Mouse (Mus musculus): ENCODE results near the gene Crtc3. TPM values are rescaled to one million over a fixed set of nuclear protein-coding genes. Genes with fewer than 3 reads are reported as not detected.
A peak's percentile ranks its signal among the peaks of the same experiment; 100 is the strongest.

The Crtc3 gene
- polyA plus RNA-seq, 1 experiment from 2014 or later = 14.2 TPM

DNA sequence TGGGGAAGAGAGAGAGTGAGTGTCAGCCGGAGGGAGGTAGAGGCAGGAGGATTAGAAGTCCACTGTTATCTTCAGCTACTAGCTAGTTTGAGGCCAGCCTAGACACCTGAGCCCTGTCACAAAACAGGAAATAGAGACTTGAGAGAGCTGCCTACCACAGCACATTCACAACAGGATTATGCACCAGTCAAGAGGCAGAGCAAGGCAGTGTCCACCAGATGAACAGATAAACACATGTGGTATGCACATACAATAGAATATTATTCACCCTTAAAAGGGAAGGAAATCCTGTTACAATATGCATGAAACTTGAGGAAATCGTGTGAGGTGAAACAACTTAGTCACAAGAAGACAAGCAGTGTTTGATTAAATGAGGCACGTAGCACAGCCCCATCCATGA, 16.4 kb downstream of the Crtc3 start:
- WGBS (ENCODE audit: insufficient replicate concordance) = 69% methylated on average over 3 of the region's 3 CpGs
- no peaks in the 10 kb centered on the region for H3K27me3 ChIP-seq (ENCODE audit: control insufficient read depth, insufficient read depth, low read length)
- no peak for ATAC-seq (replicated peaks; ENCODE audit: insufficient number of reproducible peaks, low FRiP score, low TSS enrichment)
- no peaks in the 10 kb centered on the region for H3K9me3 ChIP-seq (replicated peaks; ENCODE audit: control insufficient read depth, low read length)
- no peak overlapping the region for H3K4me2 ChIP-seq
- H3K27ac ChIP-seq (ENCODE audit: low read depth, low read length) = no peak overlapping the region
- H3K4me1 ChIP-seq (ENCODE audit: control insufficient read depth, insufficient read depth, low read length) = peaks cover 7% of the 10 kb centered on the region
- no peak overlapping the region for H3K4me3 ChIP-seq (ENCODE audit: low read depth, low read length)
- no peaks in the 10 kb centered on the region for H3K36me3 ChIP-seq (ENCODE audit: control insufficient read depth, insufficient read depth, low read length)
- no peak overlapping the region for H3K9ac ChIP-seq (ENCODE audit: low read depth, low read length)

GRCm38 (mm10) chr7:80670889-80671288, 17.8 kb downstream of the Crtc3 start:
- 89% methylated on average over 6 of the region's 6 CpGs for WGBS (ENCODE audit: insufficient replicate concordance)
- no peak for ATAC-seq (replicated peaks; ENCODE audit: insufficient number of reproducible peaks, low FRiP score, low TSS enrichment)
- no peak overlapping the region for H3K27ac ChIP-seq (ENCODE audit: low read depth, low read length)
- no peaks in the 10 kb centered on the region for H3K9me3 ChIP-seq (replicated peaks; ENCODE audit: control insufficient read depth, low read length)
- no peaks in the 10 kb centered on the region for H3K27me3 ChIP-seq (ENCODE audit: control insufficient read depth, insufficient read depth, low read length)
- no peak overlapping the region for H3K9ac ChIP-seq (ENCODE audit: low read depth, low read length)
- peaks cover 20% of the 10 kb centered on the region for H3K4me1 ChIP-seq (ENCODE audit: control insufficient read depth, insufficient read depth, low read length)
- H3K4me3 ChIP-seq (ENCODE audit: low read depth, low read length) = no peak overlapping the region
- no peaks in the 10 kb centered on the region for H3K36me3 ChIP-seq (ENCODE audit: control insufficient read depth, insufficient read depth, low read length)
- H3K4me2 ChIP-seq = no peak overlapping the region

DNA sequence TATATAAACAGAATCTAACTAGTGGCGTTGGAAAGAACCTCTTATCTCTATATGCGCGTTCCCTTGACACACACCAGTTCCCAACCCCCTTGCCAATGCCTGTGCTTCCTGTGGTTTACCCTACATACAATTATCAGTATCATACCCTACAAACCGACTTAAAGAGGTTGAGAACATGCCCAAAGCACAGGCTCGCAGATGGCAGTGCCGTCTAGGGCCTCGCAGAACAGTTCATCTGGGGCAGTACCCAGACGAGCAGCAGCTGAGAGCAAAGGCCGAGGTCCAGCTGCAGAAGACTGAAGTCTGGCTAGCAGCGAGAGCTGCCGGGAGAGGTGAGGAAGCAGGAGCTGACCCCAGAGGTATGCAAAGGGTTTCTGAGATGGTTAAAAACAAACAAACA, 21.5 kb downstream of the Crtc3 start:
- Histone ChIP-seq H3K9me3 (replicated peaks; ENCODE audit: control insufficient read depth, low read length) (no peaks in the 10 kb centered on the region), H3K4me3 (ENCODE audit: low read depth, low read length) (no peak overlapping the region), H3K4me1 (ENCODE audit: control insufficient read depth, insufficient read depth, low read length) (peaks cover 25% of the 10 kb centered on the region), H3K27ac (ENCODE audit: low read depth, low read length) (peak overlapping the region; percentile 88), H3K27me3 (ENCODE audit: control insufficient read depth, insufficient read depth, low read length) (no peaks in the 10 kb centered on the region), H3K36me3 (ENCODE audit: control insufficient read depth, insufficient read depth, low read length) (no peaks in the 10 kb centered on the region), H3K4me2 (peak overlapping the region; percentile 35), H3K9ac (ENCODE audit: low read depth, low read length) (peak overlapping the region; percentile 46; the same call in 1 of the 2 replicates)
- ATAC-seq (replicated peaks; ENCODE audit: insufficient number of reproducible peaks, low FRiP score, low TSS enrichment) = no peak
- 26% methylated on average over 11 of the region's 11 CpGs for WGBS (ENCODE audit: insufficient replicate concordance)

GRCm38 (mm10) chr7:80666198-80666915, 22.3 kb downstream of the Crtc3 start:
- peaks cover 25% of the 10 kb centered on the region for H3K4me1 ChIP-seq (ENCODE audit: control insufficient read depth, insufficient read depth, low read length)
- no peak overlapping the region for H3K9ac ChIP-seq (ENCODE audit: low read depth, low read length)
- 51% methylated on average over 10 of the region's 10 CpGs for WGBS (ENCODE audit: insufficient replicate concordance)
- peak overlapping the region; percentile 88 for H3K27ac ChIP-seq (ENCODE audit: low read depth, low read length)
- ATAC-seq (replicated peaks; ENCODE audit: insufficient number of reproducible peaks, low FRiP score, low TSS enrichment) = 0 out of 2 replicates have a peak, but pooled peaks have one; percentile 52
- H3K9me3 ChIP-seq (replicated peaks; ENCODE audit: control insufficient read depth, low read length) = no peaks in the 10 kb centered on the region
- no peaks in the 10 kb centered on the region for H3K27me3 ChIP-seq (ENCODE audit: control insufficient read depth, insufficient read depth, low read length)
- peak overlapping the region; percentile 35 for H3K4me2 ChIP-seq
- H3K36me3 ChIP-seq (ENCODE audit: control insufficient read depth, insufficient read depth, low read length) = no peaks in the 10 kb centered on the region
- H3K4me3 ChIP-seq (ENCODE audit: low read depth, low read length) = no peak overlapping the region

- no peaks in the 10 kb centered on the region for H3K27me3 ChIP-seq (ENCODE audit: control insufficient read depth, insufficient read depth, low read length)
- ATAC-seq (replicated peaks; ENCODE audit: insufficient number of reproducible peaks, low FRiP score, low TSS enrichment) = no peak
- no peaks in the 10 kb centered on the region for H3K9me3 ChIP-seq (replicated peaks; ENCODE audit: control insufficient read depth, low read length)
- H3K4me2 ChIP-seq = no peak overlapping the region
- H3K4me3 ChIP-seq (ENCODE audit: low read depth, low read length) = no peak overlapping the region
- H3K4me1 ChIP-seq (ENCODE audit: control insufficient read depth, insufficient read depth, low read length) = peaks cover 23% of the 10 kb centered on the region
- no peak overlapping the region for H3K9ac ChIP-seq (ENCODE audit: low read depth, low read length)
- H3K27ac ChIP-seq (ENCODE audit: low read depth, low read length) = no peak overlapping the region
- no peaks in the 10 kb centered on the region for H3K36me3 ChIP-seq (ENCODE audit: control insufficient read depth, insufficient read depth, low read length)
- WGBS (ENCODE audit: insufficient replicate concordance) = 87% methylated on average over 4 of the region's 4 CpGs
These were observed 27.6 kb downstream of the Crtc3 start for GRCm38 (mm10) chr7:80661082-80661481.

- no peak overlapping the region for H3K9ac ChIP-seq (ENCODE audit: low read depth, low read length)
- H3K4me2 ChIP-seq = no peak overlapping the region
- H3K27me3 ChIP-seq (ENCODE audit: control insufficient read depth, insufficient read depth, low read length) = no peaks in the 10 kb centered on the region
- H3K36me3 ChIP-seq (ENCODE audit: control insufficient read depth, insufficient read depth, low read length) = no peaks in the 10 kb centered on the region
- WGBS (ENCODE audit: insufficient replicate concordance) = 81% methylated on average over 4 of the region's 4 CpGs
- H3K27ac ChIP-seq (ENCODE audit: low read depth, low read length) = no peak overlapping the region
- H3K4me1 ChIP-seq (ENCODE audit: control insufficient read depth, insufficient read depth, low read length) = peaks cover 22% of the 10 kb centered on the region
- no peak for ATAC-seq (replicated peaks; ENCODE audit: insufficient number of reproducible peaks, low FRiP score, low TSS enrichment)
- H3K4me3 ChIP-seq (ENCODE audit: low read depth, low read length) = no peak overlapping the region
- no peaks in the 10 kb centered on the region for H3K9me3 ChIP-seq (replicated peaks; ENCODE audit: control insufficient read depth, low read length)
These were observed 28.1 kb downstream of the Crtc3 start for GRCm38 (mm10) chr7:80660619-80661018.

GRCm38 (mm10) chr7:80657896-80658295, 30.8 kb downstream of the Crtc3 start:
- H3K4me1 ChIP-seq (ENCODE audit: control insufficient read depth, insufficient read depth, low read length) = peaks cover 40% of the 10 kb centered on the region
- ATAC-seq (replicated peaks; ENCODE audit: insufficient number of reproducible peaks, low FRiP score, low TSS enrichment) = no peak
- no peaks in the 10 kb centered on the region for H3K9me3 ChIP-seq (replicated peaks; ENCODE audit: control insufficient read depth, low read length)
- no peaks in the 10 kb centered on the region for H3K36me3 ChIP-seq (ENCODE audit: control insufficient read depth, insufficient read depth, low read length)
- H3K4me3 ChIP-seq (ENCODE audit: low read depth, low read length) = no peak overlapping the region
- WGBS (ENCODE audit: insufficient replicate concordance) = 39% methylated on average over 8 of the region's 8 CpGs
- H3K27me3 ChIP-seq (ENCODE audit: control insufficient read depth, insufficient read depth, low read length) = no peaks in the 10 kb centered on the region
- H3K9ac ChIP-seq (ENCODE audit: low read depth, low read length) = no peak overlapping the region
- H3K27ac ChIP-seq (ENCODE audit: low read depth, low read length) = peak overlapping the region; percentile 37; the same call in 1 of the 2 replicates
- no peak overlapping the region for H3K4me2 ChIP-seq

DNA sequence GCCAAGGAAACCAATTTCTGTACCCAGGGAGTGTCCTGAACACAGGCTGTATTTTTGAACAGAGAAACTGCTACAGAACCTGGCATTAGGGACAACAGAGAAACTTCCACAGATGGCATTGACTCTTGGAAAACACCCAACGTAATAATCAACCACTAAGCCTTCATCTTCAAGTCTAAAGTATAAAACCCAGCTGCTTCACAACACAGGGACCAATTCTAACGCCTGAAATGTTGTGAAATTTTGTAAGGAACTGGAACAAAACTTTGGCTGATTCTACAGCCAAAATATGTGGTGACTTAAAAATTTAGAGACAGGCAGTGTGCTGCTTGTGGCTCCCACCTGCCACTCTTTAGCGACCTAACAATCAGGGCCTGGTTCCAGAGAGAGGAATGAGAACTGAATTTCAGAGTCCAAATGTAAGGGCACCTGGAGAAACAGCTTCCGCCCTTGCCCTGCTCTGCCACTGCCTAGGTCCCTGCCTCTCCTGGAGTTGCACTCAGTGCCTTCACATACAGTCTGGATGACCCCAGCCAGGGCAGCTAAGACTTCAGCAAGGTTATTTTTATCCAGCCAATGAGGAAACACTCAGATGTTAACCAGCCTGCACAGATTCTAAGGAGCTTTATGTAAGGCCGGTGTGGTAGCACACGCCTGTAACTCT, 33.2 kb downstream of the Crtc3 start:
- Histone ChIP-seq H3K27me3 (ENCODE audit: control insufficient read depth, insufficient read depth, low read length) (no peaks in the 10 kb centered on the region), H3K9me3 (replicated peaks; ENCODE audit: control insufficient read depth, low read length) (no peaks in the 10 kb centered on the region), H3K36me3 (ENCODE audit: control insufficient read depth, insufficient read depth, low read length) (no peaks in the 10 kb centered on the region), H3K9ac (ENCODE audit: low read depth, low read length) (no peak overlapping the region; the same call in 1 of the 2 replicates), H3K4me2 (peak overlapping the region; percentile 1; the same call in 1 of the 2 replicates), H3K4me1 (ENCODE audit: control insufficient read depth, insufficient read depth, low read length) (peaks cover 40% of the 10 kb centered on the region), H3K4me3 (ENCODE audit: low read depth, low read length) (no peak overlapping the region), H3K27ac (ENCODE audit: low read depth, low read length) (peak overlapping the region; percentile 70)
- WGBS (ENCODE audit: insufficient replicate concordance) = 54% methylated on average over 6 of the region's 6 CpGs
- ATAC-seq (replicated peaks; ENCODE audit: insufficient number of reproducible peaks, low FRiP score, low TSS enrichment) = 0 out of 2 replicates have a peak, but pooled peaks have one; percentile 35
